Mouse (Mus musculus) forebrain, embryonic 15.5 days (tissue): ENCODE measurements at regions not wholly inside any gene's neighbourhood (a gene's known extent, or its start where the extent isn't known, plus 50 kb on each side); places are given as distances from the start of the nearest gene placed in this dataset.

Experiments used
- ATAC-seq: fragments of 200-750 bp; cut with Nextera tagmentation; replicated peaks from 2 replicates; pipeline ENCODE4 v1.8.0; 2017; ENCODE audit warnings: mild to moderate bottlenecking, moderate TSS enrichment, moderate library complexity
- H3K27ac ChIP-seq: fragments of 300-500 bp; sonication (generic); replicated peaks from 2 replicates; pipeline ENCODE4 v1.5.1; 2015; ENCODE audit warnings: mild to moderate bottlenecking, inconsistent platforms
- H3K27me3 ChIP-seq: fragments of 300-500 bp; sonication (generic); 2 replicates; pipeline ENCODE4 v1.6.1; 2015; ENCODE audit warnings: inconsistent platforms
- H3K36me3 ChIP-seq: fragments of 300-500 bp; sonication (generic); 2 replicates; pipeline ENCODE4 v1.6.1; 2015; ENCODE audit warnings: mild to moderate bottlenecking, inconsistent platforms
- H3K4me1 ChIP-seq: fragments of 300-500 bp; sonication (generic); 2 replicates; pipeline ENCODE4 v1.6.1; 2015; ENCODE audit warnings: inconsistent platforms
- H3K4me2 ChIP-seq: fragments of 300-500 bp; sonication (generic); replicated peaks from 2 replicates; pipeline ENCODE4 v1.6.1; 2015; ENCODE audit warnings: mild to moderate bottlenecking, inconsistent platforms
- H3K4me3 ChIP-seq: fragments of 300-500 bp; sonication (generic); 2 replicates; pipeline ENCODE4 v1.5.1; 2015; ENCODE audit warnings: mild to moderate bottlenecking, inconsistent platforms
- H3K9ac ChIP-seq: fragments of 300-500 bp; sonication (generic); replicated peaks from 2 replicates; pipeline ENCODE4 v1.6.1; 2015; ENCODE audit warnings: mild to moderate bottlenecking, inconsistent platforms
- H3K9me3 ChIP-seq: fragments of 300-500 bp; sonication (generic); 2 replicates; pipeline ENCODE4 v1.6.1; 2016; ENCODE audit warnings: inconsistent platforms
- WGBS: fragments of 180-500 bp; shearing (Covaris S2); methylation state at CpG from one replicate; pipeline ENCODE4 v1.1.7; 2015; ENCODE audit warnings: mixed read lengths; 5-methylcytosine and 5-hydroxymethylcytosine counted together

DNA sequence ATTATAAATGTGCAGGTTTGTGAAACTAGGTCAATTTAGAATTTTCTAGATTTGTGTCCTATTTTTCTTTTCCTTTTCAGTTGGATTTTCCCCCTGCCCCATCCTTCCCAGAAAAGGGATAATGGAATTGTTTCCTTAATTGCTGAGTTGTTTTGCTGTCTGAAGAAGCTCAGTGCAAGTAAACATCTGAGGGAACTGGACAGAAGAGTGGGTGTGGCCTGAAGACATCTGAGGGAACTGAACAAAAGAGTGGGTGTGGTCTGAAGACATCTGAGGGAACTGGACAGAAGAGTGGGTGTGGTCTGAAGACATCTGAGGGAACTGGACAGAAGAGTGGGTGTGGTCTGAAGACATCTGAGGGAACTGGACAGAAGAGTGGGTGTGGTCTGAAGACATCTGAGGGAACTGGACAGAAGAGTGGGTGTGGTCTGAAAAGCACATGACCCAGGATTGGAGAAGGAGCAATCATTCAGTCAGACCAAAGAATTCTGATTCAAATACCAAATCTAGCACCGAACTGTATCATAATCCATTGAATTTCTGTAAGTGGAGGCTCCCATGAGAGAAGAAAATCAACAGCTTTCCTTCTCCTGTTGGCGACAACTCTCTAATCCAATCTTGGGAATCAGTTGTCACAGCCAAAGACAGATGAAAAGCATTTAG lies 1479.8 kb downstream of the 4930444P10Rik start:
- H3K9ac ChIP-seq = no peak overlapping the region
- H3K27ac ChIP-seq = no peak overlapping the region
- no peak overlapping the region for H3K4me2 ChIP-seq
- H3K27me3 ChIP-seq = no peaks in the 10 kb centered on the region
- H3K4me3 ChIP-seq = no peak overlapping the region
- 89% methylated on average over 2 of the region's 2 CpGs for WGBS
- no peaks in the 10 kb centered on the region for H3K4me1 ChIP-seq
- ATAC-seq = no peak
- H3K9me3 ChIP-seq = no peaks in the 10 kb centered on the region
- no peaks in the 10 kb centered on the region for H3K36me3 ChIP-seq

DNA sequence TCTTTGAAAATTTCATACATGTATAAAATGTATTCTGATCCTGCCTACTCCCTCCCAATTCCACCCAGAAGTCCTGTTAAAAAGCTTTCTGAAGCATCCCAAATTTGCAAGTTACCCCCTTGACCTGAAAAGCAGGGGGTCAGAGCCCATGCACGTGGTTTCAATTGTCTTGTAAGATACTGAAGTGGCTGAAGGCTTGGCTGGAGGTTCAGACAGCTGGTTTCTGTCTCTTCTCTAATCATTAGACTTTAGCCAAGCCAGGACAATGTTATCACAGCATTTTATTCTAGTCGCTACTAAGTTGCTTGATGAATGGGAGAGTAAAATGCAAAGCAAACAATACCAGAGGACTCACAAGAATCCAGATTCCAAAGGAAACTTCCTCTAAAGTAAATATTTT lies 1484.1 kb downstream of the 4930444P10Rik start:
- 40% methylated on average over 2 of the region's 2 CpGs for WGBS
- no peaks in the 10 kb centered on the region for H3K27me3 ChIP-seq
- H3K36me3 ChIP-seq = no peaks in the 10 kb centered on the region
- H3K4me1 ChIP-seq = no peaks in the 10 kb centered on the region
- no peak overlapping the region for H3K4me2 ChIP-seq
- ATAC-seq = no peak
- no peak overlapping the region for H3K9ac ChIP-seq
- H3K9me3 ChIP-seq = no peaks in the 10 kb centered on the region
- H3K4me3 ChIP-seq = no peak overlapping the region
- H3K27ac ChIP-seq = no peak overlapping the region

- no peak overlapping the region for H3K4me2 ChIP-seq
- H3K36me3 ChIP-seq = no peaks in the 10 kb centered on the region
- H3K9me3 ChIP-seq = no peaks in the 10 kb centered on the region
- H3K4me1 ChIP-seq = no peaks in the 10 kb centered on the region
- no peaks in the 10 kb centered on the region for H3K27me3 ChIP-seq
- ATAC-seq = no peak
- H3K9ac ChIP-seq = no peak overlapping the region
- no peak overlapping the region for H3K4me3 ChIP-seq
- WGBS = 81% methylated on average over 1 of the region's 1 CpGs
- no peak overlapping the region for H3K27ac ChIP-seq
Measured at GRCm38 (mm10) chr1:14595961-14596360, 1497.2 kb downstream of the 4930444P10Rik start.

DNA sequence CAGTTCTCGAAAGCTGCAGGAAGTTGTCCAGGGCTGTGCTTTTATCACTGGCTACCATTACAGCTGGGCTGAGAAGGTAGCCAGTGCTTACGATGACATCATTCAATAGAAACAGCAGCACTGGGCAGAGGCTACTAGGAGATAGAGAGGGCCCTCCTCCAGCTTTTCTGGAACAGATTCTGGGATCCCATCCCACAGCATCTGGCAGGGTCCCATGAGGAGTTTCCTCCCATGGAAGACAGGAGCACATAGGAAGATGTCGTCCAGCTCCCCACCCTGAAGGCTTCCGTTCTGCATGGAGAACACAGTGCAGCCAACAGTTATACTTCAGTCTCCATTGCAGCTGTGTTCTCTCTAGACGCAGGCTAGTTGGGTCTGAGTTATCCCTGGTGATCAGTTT lies 1503.2 kb downstream of the 4930444P10Rik start:
- Histone ChIP-seq H3K27ac (no peak overlapping the region), H3K36me3 (no peaks in the 10 kb centered on the region), H3K9ac (no peak overlapping the region), H3K4me1 (no peaks in the 10 kb centered on the region), H3K9me3 (no peaks in the 10 kb centered on the region), H3K4me2 (no peak overlapping the region), H3K27me3 (no peaks in the 10 kb centered on the region), H3K4me3 (no peak overlapping the region)
- WGBS = 92% methylated on average over 5 of the region's 5 CpGs
- ATAC-seq = no peak

DNA sequence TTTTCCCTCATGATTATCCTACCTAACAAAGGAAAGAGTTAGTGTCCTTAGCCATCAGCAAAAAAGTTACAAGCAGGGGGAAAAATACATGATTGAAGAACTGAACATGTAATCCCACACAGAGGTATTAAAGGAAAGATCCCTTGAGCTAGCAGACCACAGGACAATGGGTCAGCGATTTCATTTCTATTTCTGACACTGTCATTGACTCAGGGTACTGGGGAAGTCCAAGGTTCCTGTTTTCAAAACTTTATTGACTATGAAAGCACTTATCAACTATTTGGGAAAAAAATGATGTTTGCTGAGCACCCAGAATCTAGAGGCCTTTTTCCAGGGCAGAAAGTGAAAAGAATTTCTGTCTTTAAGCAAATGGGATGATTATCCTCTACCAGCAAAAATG lies 1513.7 kb downstream of the 4930444P10Rik start:
- H3K27me3 ChIP-seq = no peaks in the 10 kb centered on the region
- H3K27ac ChIP-seq = no peak overlapping the region
- 79% methylated on average over 1 of the region's 1 CpGs for WGBS
- ATAC-seq = no peak
- H3K4me2 ChIP-seq = no peak overlapping the region
- no peak overlapping the region for H3K9ac ChIP-seq
- H3K9me3 ChIP-seq = no peaks in the 10 kb centered on the region
- H3K36me3 ChIP-seq = no peaks in the 10 kb centered on the region
- no peaks in the 10 kb centered on the region for H3K4me1 ChIP-seq
- no peak overlapping the region for H3K4me3 ChIP-seq

DNA sequence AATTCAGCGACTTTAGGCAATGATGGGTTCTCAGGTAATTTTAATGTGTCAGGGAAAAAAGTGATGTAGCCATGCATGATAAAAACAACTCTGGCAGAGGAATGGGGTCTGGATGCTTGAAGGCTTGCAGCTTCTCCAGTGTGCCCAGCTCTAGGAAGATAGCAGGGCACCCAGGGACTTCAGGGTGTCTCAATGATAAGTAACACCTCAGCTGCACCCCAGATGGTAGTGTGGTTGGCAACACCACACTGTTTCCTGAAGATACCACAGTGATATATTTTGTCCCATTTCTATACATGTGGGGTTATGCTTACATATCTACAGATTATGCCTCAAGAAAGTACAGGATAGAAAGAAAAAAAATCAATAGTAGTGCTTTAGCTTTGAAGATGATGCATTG lies 1516.9 kb downstream of the 4930444P10Rik start:
- Histone ChIP-seq H3K9me3 (no peaks in the 10 kb centered on the region), H3K27me3 (no peaks in the 10 kb centered on the region), H3K27ac (no peak overlapping the region), H3K4me1 (no peaks in the 10 kb centered on the region), H3K4me2 (no peak overlapping the region), H3K36me3 (no peaks in the 10 kb centered on the region), H3K9ac (no peak overlapping the region), H3K4me3 (no peak overlapping the region)
- no peak for ATAC-seq
- 93% methylated on average over 1 of the region's 1 CpGs for WGBS

DNA sequence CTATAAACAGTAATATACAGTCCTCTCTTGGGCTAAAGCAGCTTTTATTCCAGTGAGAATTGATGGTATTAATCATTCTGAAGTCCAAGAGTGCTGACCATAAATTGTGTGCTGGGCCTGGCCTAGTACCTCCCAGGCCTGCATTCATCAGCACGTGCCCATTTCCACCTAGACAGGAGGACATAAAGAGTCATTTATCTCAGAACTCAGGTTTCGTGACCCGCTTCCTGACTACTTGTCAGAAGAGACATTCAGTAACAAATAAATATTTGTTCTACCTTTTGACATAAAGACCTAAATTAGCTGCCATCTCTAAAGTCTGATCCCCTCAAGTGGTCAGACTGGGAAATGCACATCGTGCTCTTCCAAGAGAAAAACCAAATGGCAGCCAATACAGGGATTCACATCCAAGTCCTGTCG lies 1522.6 kb downstream of the 4930444P10Rik start:
- Histone ChIP-seq H3K4me3 (no peak overlapping the region), H3K36me3 (no peaks in the 10 kb centered on the region), H3K27ac (0 out of 2 replicates have a peak overlapping the region, but pooled peaks have one; percentile 15), H3K9me3 (no peaks in the 10 kb centered on the region), H3K4me1 (no peaks in the 10 kb centered on the region), H3K9ac (no peak overlapping the region), H3K4me2 (no peak overlapping the region), H3K27me3 (no peaks in the 10 kb centered on the region)
- 0 out of 2 replicates have a peak, but pooled peaks have one; percentile 19 for ATAC-seq
- 35% methylated on average over 5 of the region's 5 CpGs for WGBS

DNA sequence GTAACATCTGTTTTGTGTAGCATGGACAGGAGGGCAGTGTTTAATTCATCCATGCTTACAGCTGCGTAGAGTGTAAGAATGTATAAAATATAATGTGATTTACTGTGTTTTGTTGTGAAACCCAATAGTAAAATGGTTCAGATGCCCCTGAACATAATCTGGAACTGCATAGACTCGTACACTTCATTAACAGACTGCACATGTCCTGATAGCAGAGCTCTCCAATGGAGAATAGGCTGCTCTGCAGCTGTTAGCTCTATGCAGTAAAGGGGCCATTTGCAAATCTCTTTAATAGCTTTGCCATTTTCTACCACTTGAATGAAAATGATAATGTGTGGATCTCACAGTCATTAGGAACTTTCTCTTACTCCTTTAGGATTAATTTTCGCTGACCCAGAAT lies 1523.0 kb downstream of the 4930444P10Rik start:
- ATAC-seq = peak; percentile 63; the same call in 1 of the 2 replicates
- no peak overlapping the region for H3K4me2 ChIP-seq
- no peaks in the 10 kb centered on the region for H3K9me3 ChIP-seq
- no peak overlapping the region for H3K9ac ChIP-seq
- H3K27me3 ChIP-seq = no peaks in the 10 kb centered on the region
- H3K36me3 ChIP-seq = no peaks in the 10 kb centered on the region
- H3K4me1 ChIP-seq = no peaks in the 10 kb centered on the region
- no peak overlapping the region for H3K27ac ChIP-seq
- WGBS = 61% methylated on average over 3 of the region's 3 CpGs
- no peak overlapping the region for H3K4me3 ChIP-seq

DNA sequence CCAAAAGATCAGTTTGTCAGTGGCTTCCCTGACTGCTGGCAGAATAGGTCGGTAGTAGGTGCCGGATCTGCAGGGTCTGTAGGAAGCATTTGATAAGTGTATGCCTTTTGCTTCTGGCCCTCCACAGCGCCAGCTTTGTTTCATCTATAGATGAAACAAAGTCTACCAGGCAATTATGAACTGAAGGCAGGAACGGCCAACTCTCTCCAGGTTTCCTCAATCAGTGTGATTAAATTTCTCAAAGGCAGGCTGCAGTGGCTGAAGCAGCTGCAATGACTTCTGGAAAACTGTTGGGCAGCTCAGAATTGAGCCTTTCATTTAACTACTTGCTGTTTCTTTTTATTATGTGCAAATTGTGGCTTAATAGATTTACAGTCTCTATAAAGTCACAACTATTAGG lies 1526.1 kb downstream of the 4930444P10Rik start:
- H3K4me3 ChIP-seq = no peak overlapping the region
- ATAC-seq = no peak
- no peaks in the 10 kb centered on the region for H3K27me3 ChIP-seq
- no peak overlapping the region for H3K27ac ChIP-seq
- H3K4me1 ChIP-seq = no peaks in the 10 kb centered on the region
- H3K4me2 ChIP-seq = no peak overlapping the region
- no peak overlapping the region for H3K9ac ChIP-seq
- WGBS = 46% methylated on average over 4 of the region's 4 CpGs
- H3K9me3 ChIP-seq = no peaks in the 10 kb centered on the region
- H3K36me3 ChIP-seq = no peaks in the 10 kb centered on the region

- no peaks in the 10 kb centered on the region for H3K9me3 ChIP-seq
- H3K27me3 ChIP-seq = no peaks in the 10 kb centered on the region
- no peak for ATAC-seq
- H3K9ac ChIP-seq = no peak overlapping the region
- H3K4me3 ChIP-seq = no peak overlapping the region
- H3K27ac ChIP-seq = no peak overlapping the region
- H3K4me2 ChIP-seq = no peak overlapping the region
- no peaks in the 10 kb centered on the region for H3K4me1 ChIP-seq
- H3K36me3 ChIP-seq = no peaks in the 10 kb centered on the region
- WGBS = 51% methylated on average over 1 of the region's 1 CpGs
Measured at GRCm38 (mm10) chr1:14566386-14566785, 1526.7 kb downstream of the 4930444P10Rik start.
